Mouse (Mus musculus): Measurements from ENCODE around the gene Btbd11. TPM values are rescaled to one million over a fixed set of nuclear protein-coding genes. Genes with fewer than 3 reads are reported as not detected.

Btbd11 gene
- total RNA-seq, 2 experiments from 2014 or later: 14.2 to 20.9 TPM

GRCm38 (mm10) chr10:85475642-85476345, 89.2 kb downstream of the Btbd11 start:
- DNase-seq (ENCODE audit: low spot score in 2 of 2): no peak

- no peak for DNase-seq (ENCODE audit: low spot score in 2 of 2)
Observed at GRCm38 (mm10) chr10:85479959-85480625, 93.5 kb downstream of the Btbd11 start.

GRCm38 (mm10) chr10:85481106-85481505, 94.5 kb downstream of the Btbd11 start:
- no peak for DNase-seq (ENCODE audit: low spot score in 2 of 2)

- DNase-seq (ENCODE audit: low spot score in 2 of 2): peak; percentile 3 to 20
Observed at GRCm38 (mm10) chr10:85482064-85482473, 95.5 kb downstream of the Btbd11 start.

GRCm38 (mm10) chr10:85482480-85482879, 95.9 kb downstream of the Btbd11 start:
- no peak for DNase-seq (ENCODE audit: low spot score in 2 of 2)

GRCm38 (mm10) chr10:85486456-85486855, 99.8 kb downstream of the Btbd11 start:
- no peak for DNase-seq (ENCODE audit: low spot score in 2 of 2)

GRCm38 (mm10) chr10:85492583-85492982, 106.0 kb downstream of the Btbd11 start:
- no peak for DNase-seq (ENCODE audit: low spot score in 2 of 2)

- DNase-seq (ENCODE audit: low spot score in 2 of 2): no peak
Observed at GRCm38 (mm10) chr10:85496358-85496757, 109.7 kb downstream of the Btbd11 start.

- no peak for DNase-seq (ENCODE audit: low spot score in 2 of 2)
Observed at GRCm38 (mm10) chr10:85496981-85497380, 110.4 kb downstream of the Btbd11 start.

GRCm38 (mm10) chr10:85497931-85498330, 111.3 kb downstream of the Btbd11 start:
- DNase-seq (ENCODE audit: low spot score in 2 of 2): no peak

GRCm38 (mm10) chr10:85500573-85501155, 114.0 kb downstream of the Btbd11 start:
- DNase-seq (ENCODE audit: low spot score in 2 of 2): no peak

- no peak for DNase-seq (ENCODE audit: low spot score in 2 of 2)
Observed at GRCm38 (mm10) chr10:85501966-85502566, 115.5 kb downstream of the Btbd11 start.

- DNase-seq (ENCODE audit: low spot score in 2 of 2): no peak
Observed at GRCm38 (mm10) chr10:85502656-85503055, 116.0 kb downstream of the Btbd11 start.

GRCm38 (mm10) chr10:85503453-85503852, 116.8 kb downstream of the Btbd11 start:
- DNase-seq (ENCODE audit: low spot score in 2 of 2): no peak

GRCm38 (mm10) chr10:85507270-85508050, 120.8 kb downstream of the Btbd11 start:
- DNase-seq (ENCODE audit: low spot score in 2 of 2): no peak

GRCm38 (mm10) chr10:85508193-85508794, 121.7 kb downstream of the Btbd11 start:
- no peak for DNase-seq (ENCODE audit: low spot score in 2 of 2)

GRCm38 (mm10) chr10:85509000-85509399, 122.4 kb downstream of the Btbd11 start:
- DNase-seq (ENCODE audit: low spot score in 2 of 2): no peak

- DNase-seq (ENCODE audit: low spot score in 2 of 2): no peak
Observed at GRCm38 (mm10) chr10:85510329-85510728, 123.7 kb downstream of the Btbd11 start.

- no peak for DNase-seq (ENCODE audit: low spot score in 2 of 2)
Observed at GRCm38 (mm10) chr10:85512808-85513207, 126.2 kb downstream of the Btbd11 start.

- DNase-seq (ENCODE audit: low spot score in 2 of 2): no peak
Observed at GRCm38 (mm10) chr10:85517223-85518110, 130.9 kb downstream of the Btbd11 start.
